Mouse (Mus musculus) testis, adult 2 months (tissue): ENCODE measurements around the gene Fam53a. TPM values are rescaled to one million over a fixed set of nuclear protein-coding genes. Genes with fewer than 3 reads are reported as not detected.

Source experiments
- H3K27ac ChIP-seq: fragments of 200-500 bp; 2 replicates; pipeline ENCODE4 v1.5.1; 2012; ENCODE audit warnings: low read depth, low read length; ENCODE audit not compliant: control insufficient read depth, insufficient read depth
- H3K27me3 ChIP-seq: fragments of 200-500 bp; 2 replicates; pipeline ENCODE4 v1.6.1; 2012; ENCODE audit warnings: mild to moderate bottlenecking, low read length, moderate library complexity; ENCODE audit not compliant: control insufficient read depth, insufficient read depth
- H3K36me3 ChIP-seq: fragments of 200-500 bp; 2 replicates; pipeline ENCODE4 v1.6.1; 2012; ENCODE audit warnings: mild to moderate bottlenecking, low read length; ENCODE audit not compliant: control insufficient read depth, insufficient read depth
- H3K4me1 ChIP-seq: fragments of 200-500 bp; 2 replicates; pipeline ENCODE4 v1.6.1; 2012; ENCODE audit warnings: low read length; ENCODE audit not compliant: control insufficient read depth, insufficient read depth
- H3K4me3 ChIP-seq: fragments of 200-500 bp; 2 replicates; pipeline ENCODE4 v1.5.1; 2012; ENCODE audit warnings: low read depth, mild to moderate bottlenecking, low read length, moderate library complexity, mixed read lengths; ENCODE audit not compliant: control insufficient read depth
- CTCF ChIP-seq: fragments of 200-500 bp; IDR thresholded peaks from 2 replicates; pipeline ENCODE4 v1.5.1; 2012; ENCODE audit warnings: low read depth, mild to moderate bottlenecking, inconsistent platforms, low read length, moderate library complexity; ENCODE audit not compliant: control insufficient read depth, insufficient read depth, insufficient replicate concordance
- POLR2A ChIP-seq: fragments of 200-500 bp; IDR thresholded peaks from 2 replicates; pipeline ENCODE4 v1.6.1; 2012; ENCODE audit warnings: low read depth, mild to moderate bottlenecking, inconsistent platforms, low read length, moderate library complexity; ENCODE audit not compliant: control insufficient read depth
- polyA plus RNA-seq: library from polyadenylated mRNA; depleted of rRNA; stranded (reverse); fragments of >200 nt; gene quantifications from 2 replicates; pipeline ENCODE4 v1.2.3, GENCODE M21; 2012

Fam53a gene
- polyA plus RNA-seq, 1 experiment: 16.4 TPM

DNA sequence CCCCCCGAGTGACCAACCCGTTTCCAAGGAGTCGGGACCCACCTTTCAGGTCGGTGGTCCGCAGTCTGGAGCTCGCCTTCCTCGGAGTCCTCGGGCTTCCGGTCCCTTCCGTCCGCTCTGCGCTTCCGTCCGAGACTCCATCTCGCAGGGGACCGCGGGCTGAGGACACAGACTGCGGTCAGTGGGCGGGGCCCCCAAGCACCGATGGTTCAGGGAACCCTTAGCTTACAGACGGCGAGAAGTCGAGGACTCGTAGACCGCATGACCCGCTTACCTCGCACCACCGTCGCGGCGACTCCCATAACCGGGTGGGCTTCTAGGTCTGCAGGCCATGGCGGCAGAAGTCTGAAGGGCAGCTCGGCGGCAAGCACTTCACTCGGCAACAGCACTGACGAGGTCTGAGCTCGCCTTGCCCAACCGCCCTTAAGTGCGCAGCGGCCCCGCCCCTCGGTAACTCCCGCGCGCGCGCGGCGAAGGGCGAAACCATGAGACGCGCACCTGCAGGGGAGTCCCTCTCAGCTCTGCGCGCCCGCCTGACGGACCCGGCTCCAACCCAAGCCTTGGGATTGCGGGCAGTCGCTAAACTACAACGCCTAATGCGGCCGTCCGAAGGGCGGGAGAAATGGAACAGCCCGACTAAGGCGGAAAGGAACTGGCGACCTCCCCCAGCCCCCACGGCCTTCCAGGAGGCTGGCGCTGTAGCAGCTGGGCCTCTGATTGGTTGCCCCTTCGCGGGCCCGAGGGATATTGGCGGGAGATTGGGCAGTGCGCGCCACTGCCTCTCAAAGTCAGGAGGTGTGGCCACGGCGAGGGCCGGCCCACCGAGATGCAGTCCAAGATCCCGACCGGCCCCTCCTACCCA, 22.7 kb upstream of the Fam53a start, which contains the start of gene Slbp:
TSS of gene Slbp (minus strand) at position 654 of the 862 bp plus-strand sequence.
- Histone ChIP-seq H3K4me1 (peaks cover 9% of the 10 kb centered on the region), H3K36me3 (no peaks in the 10 kb centered on the region; the same call in none of the 2 replicates), H3K27me3 (no peaks in the 10 kb centered on the region), H3K27ac (peak within 1 kb of the TSS; percentile 100), H3K4me3 (peak within 1 kb of the TSS; percentile 99)
- 0 out of 2 replicates have a peak, but pooled peaks have one; percentile 3 for TF ChIP-seq CTCF
- peak; percentile 99 for TF ChIP-seq POLR2A

DNA sequence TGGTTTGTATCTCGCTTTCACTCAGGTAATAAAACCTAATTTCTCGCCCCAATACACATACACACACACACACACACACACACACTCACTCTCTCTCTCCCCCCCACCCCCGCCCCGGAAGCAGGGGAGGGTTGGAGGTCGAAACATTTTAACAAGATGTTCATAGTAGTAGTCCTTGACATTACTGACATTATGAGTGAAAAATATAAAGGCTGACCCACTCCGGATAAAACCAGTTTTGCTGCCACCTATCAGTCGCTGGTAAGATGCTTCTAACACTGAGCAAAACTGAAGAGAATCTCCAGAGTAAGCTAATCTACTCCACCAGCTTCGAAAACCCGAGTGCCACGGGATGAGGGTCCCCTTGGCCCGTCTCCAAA, 22.1 kb upstream of the Fam53a start:
- peak overlapping the region; percentile 99 for H3K4me3 ChIP-seq
- H3K4me1 ChIP-seq: peaks cover 4% of the 10 kb centered on the region
- peak overlapping the region; percentile 100 for H3K27ac ChIP-seq
- no peaks in the 10 kb centered on the region for H3K27me3 ChIP-seq
- H3K36me3 ChIP-seq: no peaks in the 10 kb centered on the region; the same call in none of the 2 replicates
- TF ChIP-seq POLR2A: no peak
- no peak for TF ChIP-seq CTCF

DNA sequence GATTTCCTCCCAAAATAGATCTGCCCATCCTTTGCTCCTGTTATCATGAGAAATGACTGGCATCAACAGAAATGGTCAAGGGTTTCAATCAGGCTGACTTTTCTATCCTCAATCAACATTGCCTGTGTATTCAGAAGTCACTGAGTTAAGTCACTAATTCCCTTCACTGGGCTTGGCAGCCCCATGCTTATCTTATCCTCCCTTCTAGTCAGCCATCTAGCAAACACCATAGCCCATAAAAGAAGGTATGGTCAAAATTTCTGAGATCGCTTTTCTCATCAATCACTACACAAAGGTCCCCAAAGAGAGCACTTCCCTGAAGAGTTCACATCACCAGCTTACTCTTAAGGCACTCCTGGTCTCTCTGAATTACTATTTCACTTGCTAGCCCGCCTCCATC, 21.6 kb upstream of the Fam53a start:
- H3K27ac ChIP-seq: no peak overlapping the region
- peak overlapping the region; percentile 99; the same call in 1 of the 2 replicates for H3K4me3 ChIP-seq
- H3K36me3 ChIP-seq: no peaks in the 10 kb centered on the region; the same call in none of the 2 replicates
- H3K27me3 ChIP-seq: no peaks in the 10 kb centered on the region
- H3K4me1 ChIP-seq: peaks cover 4% of the 10 kb centered on the region
- TF ChIP-seq POLR2A: no peak
- TF ChIP-seq CTCF: no peak

DNA sequence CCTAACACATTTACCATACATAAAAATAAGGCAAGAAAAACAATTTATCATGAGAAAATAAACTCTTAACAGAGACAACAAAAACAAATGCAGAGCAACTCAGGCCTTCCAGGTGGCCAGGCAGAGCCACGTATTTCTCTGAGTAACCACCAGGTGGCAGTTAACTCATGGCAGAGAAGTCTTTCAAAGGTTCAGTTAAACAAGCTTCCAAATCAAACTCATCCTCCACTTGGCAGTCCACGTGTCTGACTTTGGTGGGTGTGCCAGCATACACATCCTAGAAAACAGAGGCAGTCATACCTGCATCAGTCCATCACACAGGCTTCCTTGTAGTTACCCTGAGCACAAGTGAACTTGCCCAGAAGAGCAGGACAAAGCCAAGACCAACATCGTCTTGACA, 11.2 kb upstream of the Fam53a start:
- Histone ChIP-seq H3K27ac (no peak overlapping the region), H3K36me3 (peaks cover 8% of the 10 kb centered on the region), H3K4me3 (no peak overlapping the region), H3K4me1 (no peaks in the 10 kb centered on the region), H3K27me3 (no peaks in the 10 kb centered on the region)
- no peak for TF ChIP-seq POLR2A
- no peak for TF ChIP-seq CTCF

DNA sequence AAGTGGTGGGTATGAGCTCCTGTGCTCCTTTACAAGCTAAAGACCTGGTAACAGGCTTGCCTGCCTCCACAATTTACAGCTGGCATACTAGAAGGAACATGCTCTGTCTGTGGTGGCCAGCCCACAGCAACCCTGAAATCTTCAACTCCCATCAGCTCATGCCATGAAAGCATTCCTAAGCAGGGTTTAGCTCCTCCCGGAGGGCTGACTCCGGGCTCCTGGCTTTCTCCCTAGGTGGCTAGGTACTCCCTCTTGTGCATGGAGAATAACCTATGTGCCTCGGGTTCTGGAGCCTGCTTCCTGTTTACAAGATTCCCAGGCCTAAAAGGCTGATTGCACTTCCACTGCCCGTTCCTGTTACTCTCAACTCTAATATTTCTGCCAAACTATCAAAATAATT, 9.4 kb upstream of the Fam53a start:
- Histone ChIP-seq H3K27ac (no peak overlapping the region), H3K4me3 (no peak overlapping the region), H3K4me1 (no peaks in the 10 kb centered on the region), H3K36me3 (peaks cover 5% of the 10 kb centered on the region), H3K27me3 (no peaks in the 10 kb centered on the region)
- TF ChIP-seq POLR2A: no peak

DNA sequence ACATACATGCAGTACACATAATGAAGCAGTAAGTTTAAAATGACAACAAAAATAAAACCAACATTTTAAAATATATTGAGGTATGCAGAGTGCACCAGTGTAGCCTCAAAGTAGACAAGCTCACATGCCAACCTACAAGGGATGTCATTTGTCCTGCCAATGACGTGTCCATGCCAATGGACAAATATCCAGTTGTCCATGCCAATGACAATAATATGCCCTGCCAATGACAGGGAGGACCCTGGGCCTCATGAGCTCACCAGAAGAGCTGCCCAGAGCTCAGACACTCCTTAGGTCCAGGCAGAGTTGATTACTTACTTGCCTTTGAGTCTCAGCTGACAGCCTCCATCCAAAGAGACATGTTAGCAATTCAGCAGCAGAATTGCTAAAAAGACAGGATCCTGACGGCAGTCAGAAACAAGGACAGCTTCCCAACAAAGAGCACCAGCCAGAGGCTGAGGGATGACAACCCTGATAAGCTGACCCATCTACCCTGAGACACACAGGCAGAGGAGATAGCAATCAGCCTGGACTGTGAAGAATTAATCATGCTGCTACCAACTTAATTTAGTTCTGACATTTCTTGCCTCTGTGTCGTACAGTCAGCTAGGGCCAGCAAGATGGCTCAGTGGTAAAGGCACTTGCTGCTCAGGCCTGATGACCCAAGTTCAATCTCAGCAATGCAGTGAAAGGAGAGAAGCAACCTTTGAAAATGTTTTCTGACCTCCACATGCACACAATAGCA, 8.3 kb upstream of the Fam53a start:
- no peaks in the 10 kb centered on the region for H3K27me3 ChIP-seq
- H3K27ac ChIP-seq: no peak overlapping the region
- no peak overlapping the region for H3K4me3 ChIP-seq
- no peak for TF ChIP-seq CTCF
- no peak for TF ChIP-seq POLR2A
- H3K36me3 ChIP-seq: peaks cover 3% of the 10 kb centered on the region; the same call in 1 of the 2 replicates
- no peaks in the 10 kb centered on the region for H3K4me1 ChIP-seq

DNA sequence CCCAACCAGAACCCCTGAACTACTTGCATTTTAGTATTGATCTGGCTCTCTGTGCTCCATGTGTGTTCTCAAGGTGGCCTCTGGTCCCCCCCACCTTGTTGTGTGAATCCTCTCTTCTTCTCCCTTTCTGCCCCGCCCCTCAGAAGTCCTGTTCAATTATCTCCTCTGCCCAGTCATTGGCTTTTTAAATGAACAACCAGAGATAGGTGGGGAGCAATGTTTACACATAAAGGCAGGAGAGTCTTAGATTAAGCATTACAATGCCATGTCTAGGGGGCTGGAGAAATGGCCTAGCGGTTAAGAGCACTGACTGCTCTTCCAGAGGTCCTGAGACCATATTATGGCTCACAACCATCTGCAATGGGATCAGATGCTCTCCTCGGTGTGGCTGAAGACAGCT, 5.9 kb upstream of the Fam53a start:
- Histone ChIP-seq H3K27ac (no peak overlapping the region), H3K27me3 (no peaks in the 10 kb centered on the region), H3K4me1 (no peaks in the 10 kb centered on the region; the same call in 1 of the 2 replicates), H3K36me3 (peaks cover 1% of the 10 kb centered on the region; the same call in 1 of the 2 replicates), H3K4me3 (no peak overlapping the region)
- TF ChIP-seq POLR2A (no peak), CTCF (no peak)
